Mouse (Mus musculus) liver, embryonic 14.5 days (tissue): ENCODE measurements around the gene Slc35e1. TPM values are rescaled to one million over a fixed set of nuclear protein-coding genes. Genes with fewer than 3 reads are reported as not detected.

Experiments used
- ATAC-seq: fragments of 200-750 bp; cut with Nextera tagmentation; 2 replicates; pipeline ENCODE4 v1.8.0; 2017; ENCODE audit warnings: moderate number of reproducible peaks, mild to moderate bottlenecking, moderate library complexity; ENCODE audit not compliant: insufficient read depth
- DNase-seq, 3 experiments: peaks; one replicate each; pipeline ENCODE4 v3.0.0-alpha.2; 2012 to 2013; ENCODE audit warnings: low read depth in 3 of 3, low spot score in 3 of 3
- H3K27ac ChIP-seq: fragments of 300-500 bp; sonication (generic); 2 replicates; pipeline ENCODE4 v1.5.1; 2014; ENCODE audit warnings: moderate library complexity, mild to moderate bottlenecking, control low read depth, inconsistent platforms
- H3K27me3 ChIP-seq: fragments of 300-500 bp; sonication (generic); 2 replicates; pipeline ENCODE4 v1.6.1; 2014; ENCODE audit warnings: mild to moderate bottlenecking, low read length, moderate library complexity; ENCODE audit not compliant: control insufficient read depth, insufficient read depth
- H3K36me3 ChIP-seq: fragments of 300-500 bp; sonication (generic); replicated peaks from 2 replicates; pipeline ENCODE4 v1.6.1; 2014; ENCODE audit warnings: low read depth; ENCODE audit not compliant: control insufficient read depth, insufficient read depth
- H3K4me1 ChIP-seq, 2 experiments: fragments of 200-500 bp in 1 of 2; fragments of 300-500 bp in 1 of 2; sonication (generic) in 1 of 2; replicated peaks; 2 replicates each; pipeline ENCODE4 v1.6.1; 2012 to 2014; ENCODE audit warnings: antibody characterized with exemption in 1 of 2, inconsistent platforms in 1 of 2, low read length in 1 of 2; ENCODE audit not compliant: control insufficient read depth in 2 of 2, insufficient read depth in 2 of 2
- H3K4me2 ChIP-seq: fragments of 300-500 bp; sonication (generic); 2 replicates; pipeline ENCODE4 v1.6.1; 2014; ENCODE audit warnings: low read depth, mild to moderate bottlenecking, control low read depth, moderate library complexity
- H3K4me3 ChIP-seq, 2 experiments: fragments of 200-500 bp in 1 of 2; fragments of 300-500 bp in 1 of 2; sonication (generic) in 1 of 2; 2 replicates each; pipeline ENCODE4 v1.5.1; 2012 to 2014; ENCODE audit warnings: low read depth in 2 of 2, low read length in 2 of 2, mild to moderate bottlenecking in 2 of 2, control low read depth in 1 of 2, inconsistent platforms in 1 of 2, moderate library complexity in 1 of 2; ENCODE audit not compliant: insufficient read depth in 1 of 2
- H3K9ac ChIP-seq: fragments of 300-500 bp; sonication (generic); replicated peaks from 2 replicates; pipeline ENCODE4 v1.6.1; 2014; ENCODE audit warnings: mild to moderate bottlenecking, control low read depth, moderate library complexity
- H3K9me3 ChIP-seq: fragments of 300-500 bp; sonication (generic); 2 replicates; pipeline ENCODE4 v1.6.1; 2016; ENCODE audit warnings: low read length, mixed read lengths; ENCODE audit not compliant: control insufficient read depth
- CTCF ChIP-seq: IDR thresholded peaks from 2 replicates; pipeline ENCODE4 v1.5.1; 2016; ENCODE audit warnings: antibody characterized with exemption, low read depth, control low read depth
- EP300 ChIP-seq: IDR thresholded peaks from 2 replicates; pipeline ENCODE4 v1.6.1; 2016; ENCODE audit warnings: antibody characterized with exemption, low read depth
- WGBS: fragments of 180-500 bp; shearing (Covaris S2); extraction: QIAGEN DNeasy Blood & Tissue Kit; methylation state at CpG from one replicate; pipeline ENCODE4 v1.1.7; 2014; ENCODE audit not compliant: insufficient replicate concordance; 5-methylcytosine and 5-hydroxymethylcytosine counted together
- polyA plus RNA-seq, 2 experiments: library from polyadenylated mRNA; depleted of rRNA in 1 of 2; stranded (reverse) in 1 of 2; unstranded in 1 of 2; fragments of >200 nt; fragmentation: Nextera tagmentation in 1 of 2; extraction: Ambion mirVana in 1 of 2; gene quantifications; 2 replicates each; pipeline versions ENCODE4 v1.2.1 to v1.2.3; 2012 to 2014

Slc35e1 gene
- polyA plus RNA-seq, 2 experiments: 4.3 to 8.9 TPM

GRCm38 (mm10) chr8:72455317-72455716 is 37.1 kb downstream of the Slc35e1 start:
- WGBS: 77% methylated on average over 4 of the region's 4 CpGs
- Histone ChIP-seq H3K9me3 (no peaks in the 10 kb centered on the region), H3K27me3 (no peaks in the 10 kb centered on the region), H3K4me3 (no peak overlapping the region), H3K27ac (no peak overlapping the region), H3K4me1 (peaks cover 0 to 6% of the 10 kb centered on the region in 2 experiments; a peak in 2 of 4 replicates), H3K4me2 (no peak overlapping the region), H3K36me3 (peaks cover 13% of the 10 kb centered on the region), H3K9ac (no peak overlapping the region)
- DNase-seq (no peak), ATAC-seq (no peak)
- TF ChIP-seq EP300: no peak
- TF ChIP-seq CTCF: no peak

- no peak for ATAC-seq
- WGBS: 90% methylated on average over 2 of the region's 2 CpGs
These were observed 38.5 kb downstream of the Slc35e1 start for GRCm38 (mm10) chr8:72453904-72454303.

DNA sequence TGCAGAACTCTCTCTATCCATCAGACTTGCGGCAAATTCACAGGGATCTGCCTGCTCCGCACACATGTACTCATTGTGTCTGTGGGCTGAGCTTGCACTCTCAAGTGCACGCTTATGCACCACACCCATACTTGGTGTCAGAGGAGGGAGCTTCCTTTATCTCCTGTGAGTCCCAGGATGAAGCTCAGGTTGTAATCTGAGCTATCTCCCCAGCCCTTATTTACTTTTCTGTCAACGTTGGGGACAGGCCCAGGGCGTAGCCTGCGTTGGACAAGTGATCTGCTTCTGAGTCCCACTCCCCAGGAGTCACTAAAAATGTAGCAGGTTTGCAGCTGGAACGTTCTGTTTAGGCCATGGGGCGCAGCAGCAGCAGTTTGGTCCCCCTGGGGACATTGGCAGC is 40.9 kb downstream of the Slc35e1 start:
- DNase-seq: no peak
- peak; percentile 73; the same call in 1 of the 2 replicates for ATAC-seq
- H3K27me3 ChIP-seq: no peaks in the 10 kb centered on the region
- WGBS: 42% methylated on average over 8 of the region's 8 CpGs
- no peak overlapping the region for H3K27ac ChIP-seq
- TF ChIP-seq CTCF (no peak), EP300 (no peak)
- peaks cover 0 to 6% of the 10 kb centered on the region in 2 experiments; a peak in 2 of 4 replicates for H3K4me1 ChIP-seq
- H3K4me2 ChIP-seq: no peak overlapping the region
- no peaks in the 10 kb centered on the region for H3K9me3 ChIP-seq
- no peak overlapping the region for H3K9ac ChIP-seq
- H3K36me3 ChIP-seq: no peaks in the 10 kb centered on the region
- H3K4me3 ChIP-seq: no peak overlapping the region

More at GRCm38 (mm10) chr8:72453904-72454303, 38.5 kb downstream of the Slc35e1 start:
- TF ChIP-seq CTCF (peak; percentile 14; the same call in 1 of the 2 replicates), EP300 (no peak)
- no peak overlapping the region for H3K9ac ChIP-seq
- peaks cover 0 to 6% of the 10 kb centered on the region in 2 experiments; a peak in 2 of 4 replicates for H3K4me1 ChIP-seq
- H3K36me3 ChIP-seq: peaks cover 2% of the 10 kb centered on the region; the same call in 1 of the 2 replicates
- H3K4me2 ChIP-seq: no peak overlapping the region
- no peak overlapping the region for H3K27ac ChIP-seq
- no peaks in the 10 kb centered on the region for H3K9me3 ChIP-seq
- H3K4me3 ChIP-seq: no peak overlapping the region
- DNase-seq: no peak
- H3K27me3 ChIP-seq: no peaks in the 10 kb centered on the region

- TF ChIP-seq CTCF (no peak), EP300 (no peak)
- no peak for ATAC-seq
- H3K9me3 ChIP-seq: no peaks in the 10 kb centered on the region
- peaks cover 3 to 10% of the 10 kb centered on the region in 2 experiments; a peak in 3 of 4 replicates for H3K4me1 ChIP-seq
- no peak for DNase-seq
- no peaks in the 10 kb centered on the region for H3K27me3 ChIP-seq
- no peak overlapping the region for H3K4me2 ChIP-seq
- H3K4me3 ChIP-seq: no peak overlapping the region
- H3K36me3 ChIP-seq: no peaks in the 10 kb centered on the region
- no peak overlapping the region for H3K27ac ChIP-seq
- 75% methylated on average over 6 of the region's 6 CpGs for WGBS
- H3K9ac ChIP-seq: no peak overlapping the region
These were observed 47.3 kb downstream of the Slc35e1 start for GRCm38 (mm10) chr8:72445071-72445470.

GRCm38 (mm10) chr8:72443994-72444350 is 48.4 kb downstream of the Slc35e1 start:
- TF ChIP-seq CTCF (no peak), EP300 (no peak)
- DNase-seq (no peak), ATAC-seq (peak; percentile 49)
- H3K27me3 ChIP-seq: no peaks in the 10 kb centered on the region
- H3K4me1 ChIP-seq: peaks cover 3 to 10% of the 10 kb centered on the region in 2 experiments; a peak in 3 of 4 replicates
- H3K9me3 ChIP-seq: no peaks in the 10 kb centered on the region
- no peak overlapping the region; the same call in 1 of the 2 replicates for H3K27ac ChIP-seq
- H3K4me2 ChIP-seq: peak overlapping the region; percentile 58
- no peaks in the 10 kb centered on the region for H3K36me3 ChIP-seq
- peak overlapping the region; percentile 44 to 57 for H3K4me3 ChIP-seq
- 30% methylated on average over 6 of the region's 6 CpGs for WGBS
- peak overlapping the region; percentile 53 for H3K9ac ChIP-seq
